Mouse (Mus musculus): ENCODE data around the gene Slk. TPM values are rescaled to one million over a fixed set of nuclear protein-coding genes. Genes with fewer than 3 reads are reported as not detected.

Slk gene
- polyA plus RNA-seq (2014; fragmentation: Nextera tagmentation; extraction: Ambion mirVana) = 16.3 and 18.3 TPM in 2 replicates

DNA sequence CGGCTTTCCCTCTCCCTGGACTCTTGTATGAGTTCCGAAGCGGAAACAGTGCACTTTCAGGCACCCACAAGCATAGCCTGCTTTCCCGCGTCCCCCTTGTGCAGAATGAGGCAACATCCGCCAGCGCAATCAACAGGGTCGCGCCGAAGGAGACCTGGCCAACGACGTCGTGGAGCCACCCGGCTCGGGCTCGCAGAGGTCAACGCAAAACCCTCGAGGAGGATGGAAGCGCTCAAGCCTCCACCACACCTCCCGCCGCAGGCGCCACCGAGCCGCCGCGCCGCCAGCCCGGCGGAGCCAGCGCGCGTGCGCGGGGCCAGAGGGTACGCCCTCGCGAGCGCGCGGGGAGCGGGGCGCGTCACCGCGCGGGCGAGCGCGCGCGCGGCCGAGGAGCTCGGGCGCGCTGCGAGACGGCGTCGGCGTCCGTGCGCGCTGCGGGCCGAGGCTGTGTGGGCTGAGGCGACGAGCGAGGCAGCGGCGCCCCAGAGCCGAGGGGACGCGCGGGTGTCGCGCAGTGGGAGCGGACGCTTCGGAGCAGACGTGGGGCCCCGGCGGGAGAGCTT, at the start of gene Slk:
Gene Slk (plus strand): TSS at position 454 of the 563 bp plus-strand sequence.
- Histone ChIP-seq H3K36me3 (ENCODE audit: control insufficient read depth, insufficient read depth, low read length) (no peaks in the 10 kb centered on the region), H3K9ac (ENCODE audit: low read depth, low read length) (peak within 1 kb of the TSS; percentile 94), H3K4me2 (ENCODE audit: low read depth, low read length) (peak within 1 kb of the TSS; percentile 85), H3K4me1 (ENCODE audit: control insufficient read depth, insufficient read depth, low read length) (peaks cover 18% of the 10 kb centered on the region), H3K4me3 (ENCODE audit: low read depth, low read length) (peak within 1 kb of the TSS; percentile 78), H3K9me3 (ENCODE audit: control insufficient read depth, low read length) (no peaks in the 10 kb centered on the region), H3K27me3 (replicated peaks; ENCODE audit: control insufficient read depth, insufficient read depth, low read length) (no peaks in the 10 kb centered on the region), H3K27ac (replicated peaks; ENCODE audit: low read depth, low read length) (peak within 1 kb of the TSS; percentile 94)
- DNase-seq (ENCODE audit: low spot score) (peak; percentile 91), ATAC-seq (ENCODE audit: low read depth) (peak; percentile 93)
- 0% methylated on average over 17 of the region's 83 CpGs for WGBS

DNA sequence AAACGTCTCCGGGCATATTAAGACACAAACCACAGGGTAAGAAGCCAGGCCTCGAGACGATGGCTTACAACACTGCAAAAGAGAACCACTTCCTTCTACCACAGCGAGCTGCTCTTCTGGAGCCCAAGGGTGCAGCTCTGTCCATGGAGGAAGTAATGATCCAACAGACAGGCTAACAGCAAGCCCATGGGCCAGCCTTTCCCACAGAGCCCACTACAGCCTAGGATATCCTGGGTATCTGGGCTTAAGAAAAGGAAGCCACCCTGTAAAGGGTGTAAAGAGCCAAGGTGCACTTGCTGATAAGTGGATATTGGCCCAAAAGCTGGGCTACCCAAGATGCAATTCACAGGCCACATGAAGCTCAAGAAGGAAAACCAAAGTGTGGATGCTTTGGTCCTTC, 48.2 kb upstream of the Slk start:
- peaks cover 16% of the 10 kb centered on the region for H3K4me1 ChIP-seq (ENCODE audit: control insufficient read depth, insufficient read depth, low read length)
- ATAC-seq (ENCODE audit: low read depth) (no peak), DNase-seq (ENCODE audit: low spot score) (no peak)
- H3K36me3 ChIP-seq (ENCODE audit: control insufficient read depth, insufficient read depth, low read length) = peaks cover 26% of the 10 kb centered on the region
- H3K9ac ChIP-seq (ENCODE audit: low read depth, low read length) = 0 out of 2 replicates have a peak overlapping the region, but pooled peaks have one; percentile 19
- no peak overlapping the region for H3K4me2 ChIP-seq (ENCODE audit: low read depth, low read length)
- 65% methylated on average over 5 of the region's 5 CpGs for WGBS
- H3K4me3 ChIP-seq (ENCODE audit: low read depth, low read length) = no peak overlapping the region
- no peaks in the 10 kb centered on the region for H3K27me3 ChIP-seq (replicated peaks; ENCODE audit: control insufficient read depth, insufficient read depth, low read length)
- H3K27ac ChIP-seq (replicated peaks; ENCODE audit: low read depth, low read length) = no peak overlapping the region; the same call in 1 of the 2 replicates
- peaks cover 5% of the 10 kb centered on the region; the same call in 1 of the 2 replicates for H3K9me3 ChIP-seq (ENCODE audit: control insufficient read depth, low read length)

DNA sequence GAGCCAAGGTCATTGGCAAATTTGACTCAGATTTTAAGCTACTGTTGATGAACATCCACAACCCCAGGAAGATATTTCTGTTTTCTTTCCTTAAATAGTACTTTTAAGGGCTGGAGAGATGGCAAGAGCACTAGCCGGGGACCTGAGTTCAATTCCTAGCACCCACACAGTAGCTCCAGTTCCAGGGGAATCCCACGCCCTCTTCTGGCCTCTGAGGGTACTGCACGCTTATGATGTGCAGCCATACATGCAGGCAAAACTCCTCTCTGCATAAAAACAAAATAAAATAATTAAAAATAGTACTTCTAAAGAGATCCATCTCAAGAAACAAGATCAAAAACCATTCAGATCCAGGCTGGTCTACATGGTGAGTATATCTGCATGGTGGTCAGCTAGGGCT, 47.0 kb upstream of the Slk start:
- peaks cover 5% of the 10 kb centered on the region; the same call in 1 of the 2 replicates for H3K9me3 ChIP-seq (ENCODE audit: control insufficient read depth, low read length)
- ATAC-seq (ENCODE audit: low read depth) = no peak
- DNase-seq (ENCODE audit: low spot score) = no peak
- WGBS = 85% methylated on average over 3 of the region's 3 CpGs
- H3K4me1 ChIP-seq (ENCODE audit: control insufficient read depth, insufficient read depth, low read length) = peaks cover 19% of the 10 kb centered on the region
- no peaks in the 10 kb centered on the region for H3K27me3 ChIP-seq (replicated peaks; ENCODE audit: control insufficient read depth, insufficient read depth, low read length)
- no peak overlapping the region for H3K4me3 ChIP-seq (ENCODE audit: low read depth, low read length)
- no peak overlapping the region for H3K9ac ChIP-seq (ENCODE audit: low read depth, low read length)
- no peak overlapping the region for H3K4me2 ChIP-seq (ENCODE audit: low read depth, low read length)
- peaks cover 25% of the 10 kb centered on the region for H3K36me3 ChIP-seq (ENCODE audit: control insufficient read depth, insufficient read depth, low read length)
- H3K27ac ChIP-seq (replicated peaks; ENCODE audit: low read depth, low read length) = no peak overlapping the region

DNA sequence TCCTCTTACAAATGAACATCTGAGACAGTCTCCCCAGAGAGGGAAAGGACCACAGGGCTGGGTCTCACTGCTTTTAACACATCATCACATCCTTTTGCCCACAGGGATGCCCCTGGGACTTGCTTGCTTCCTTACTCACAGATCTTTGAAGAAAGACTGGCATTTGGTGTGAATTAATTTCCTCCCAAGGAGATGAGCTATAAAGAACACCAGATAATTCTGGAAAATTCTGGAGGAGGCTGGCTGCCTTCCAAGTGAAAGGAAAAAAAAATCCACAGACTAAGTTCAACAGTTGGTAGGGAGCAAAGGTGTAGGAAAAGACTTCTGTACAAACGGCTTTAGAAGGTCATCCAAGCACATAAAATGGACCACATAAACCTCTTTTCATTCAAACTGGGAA, 45.3 kb upstream of the Slk start:
- Histone ChIP-seq H3K27ac (replicated peaks; ENCODE audit: low read depth, low read length) (no peak overlapping the region), H3K36me3 (ENCODE audit: control insufficient read depth, insufficient read depth, low read length) (peaks cover 21% of the 10 kb centered on the region; the same call in 1 of the 2 replicates), H3K9ac (ENCODE audit: low read depth, low read length) (no peak overlapping the region), H3K4me3 (ENCODE audit: low read depth, low read length) (no peak overlapping the region), H3K9me3 (ENCODE audit: control insufficient read depth, low read length) (peaks cover 5% of the 10 kb centered on the region; the same call in 1 of the 2 replicates), H3K4me1 (ENCODE audit: control insufficient read depth, insufficient read depth, low read length) (peaks cover 33% of the 10 kb centered on the region), H3K27me3 (replicated peaks; ENCODE audit: control insufficient read depth, insufficient read depth, low read length) (no peaks in the 10 kb centered on the region), H3K4me2 (ENCODE audit: low read depth, low read length) (no peak overlapping the region)
- ATAC-seq (ENCODE audit: low read depth) (no peak), DNase-seq (ENCODE audit: low spot score) (no peak)
- 73% methylated on average over 1 of the region's 1 CpGs for WGBS

DNA sequence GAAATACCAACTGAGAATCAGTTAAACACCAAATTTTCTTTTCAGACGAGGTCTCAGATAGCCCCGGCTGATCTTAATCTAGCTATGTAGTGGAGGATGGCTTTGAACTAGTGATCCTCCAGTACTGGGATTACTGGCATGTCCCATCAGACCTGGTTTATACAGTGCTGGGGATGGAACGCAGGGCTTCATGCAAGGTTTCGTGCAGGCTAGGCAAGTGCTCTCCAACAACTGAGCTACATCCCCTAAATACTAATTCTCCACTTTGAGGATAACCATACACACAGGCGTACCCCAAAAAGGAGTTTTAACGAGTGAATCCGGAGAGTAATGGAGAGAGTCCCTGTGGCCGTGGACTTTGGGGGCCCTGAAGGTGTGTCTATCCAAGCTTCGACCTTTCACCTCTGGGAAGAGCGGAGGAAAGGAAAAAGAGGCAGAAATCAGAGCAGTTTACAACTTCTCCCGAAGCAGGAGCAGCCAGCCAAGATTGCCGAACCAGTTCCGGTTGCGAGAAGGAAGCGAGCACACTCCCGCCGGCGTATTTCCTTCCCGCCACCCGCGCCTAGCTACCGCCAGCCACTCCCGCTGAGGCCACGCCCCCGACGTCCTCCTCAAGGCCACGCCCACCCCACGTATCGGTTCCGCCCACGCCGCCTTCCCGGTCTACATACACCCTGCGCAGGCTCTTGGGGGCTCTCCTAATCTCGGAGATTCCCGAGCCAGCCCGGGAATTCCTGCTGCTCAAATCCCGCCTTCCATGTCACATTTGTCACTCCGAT, 42.8 kb upstream of the Slk start:
- Histone ChIP-seq H3K4me1 (ENCODE audit: control insufficient read depth, insufficient read depth, low read length) (peaks cover 33% of the 10 kb centered on the region), H3K36me3 (ENCODE audit: control insufficient read depth, insufficient read depth, low read length) (peaks cover 21% of the 10 kb centered on the region; the same call in 1 of the 2 replicates), H3K9me3 (ENCODE audit: control insufficient read depth, low read length) (peaks cover 5% of the 10 kb centered on the region; the same call in 1 of the 2 replicates), H3K4me2 (ENCODE audit: low read depth, low read length) (peak overlapping the region; percentile 74), H3K4me3 (ENCODE audit: low read depth, low read length) (peak overlapping the region; percentile 50), H3K27ac (replicated peaks; ENCODE audit: low read depth, low read length) (peak overlapping the region; percentile 88), H3K9ac (ENCODE audit: low read depth, low read length) (peak overlapping the region; percentile 67), H3K27me3 (replicated peaks; ENCODE audit: control insufficient read depth, insufficient read depth, low read length) (no peaks in the 10 kb centered on the region)
- DNase-seq (ENCODE audit: low spot score) (peak; percentile 99), ATAC-seq (ENCODE audit: low read depth) (peak; percentile 97)
- WGBS = 6% methylated on average over 29 of the region's 39 CpGs

DNA sequence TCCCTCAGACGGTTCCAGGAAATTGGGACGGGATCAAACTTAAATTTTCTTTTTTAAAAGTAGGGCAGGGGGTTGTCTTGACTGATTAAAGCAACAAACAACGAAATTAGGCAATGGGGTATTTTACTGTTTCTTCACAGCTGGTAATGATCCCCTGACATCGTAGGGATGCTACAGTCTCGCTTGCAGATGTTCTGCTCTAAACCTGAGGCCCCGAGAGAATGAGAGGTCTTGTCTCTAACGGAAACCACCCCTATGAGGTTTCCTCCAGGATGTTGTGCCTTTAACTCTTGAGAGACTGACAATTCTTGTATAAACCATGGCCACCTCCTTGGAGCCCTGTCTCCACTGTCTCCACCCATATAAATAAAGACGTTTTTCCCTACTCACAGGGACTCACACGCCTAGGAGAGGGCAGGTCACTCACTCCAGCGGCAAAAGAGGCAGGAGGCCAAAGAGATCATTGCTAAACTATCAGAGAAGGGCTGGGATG, 42.1 kb upstream of the Slk start, which contains the start of gene Stn1:
Gene Stn1 (minus strand): TSS at position 208 of the 493 bp plus-strand sequence.
- Histone ChIP-seq H3K9ac (ENCODE audit: low read depth, low read length) (peak within 1 kb of the TSS; percentile 67), H3K4me2 (ENCODE audit: low read depth, low read length) (peak within 1 kb of the TSS; percentile 74), H3K36me3 (ENCODE audit: control insufficient read depth, insufficient read depth, low read length) (peaks cover 20% of the 10 kb centered on the region; the same call in 1 of the 2 replicates), H3K27ac (replicated peaks; ENCODE audit: low read depth, low read length) (peak within 1 kb of the TSS; percentile 88), H3K9me3 (ENCODE audit: control insufficient read depth, low read length) (peaks cover 5% of the 10 kb centered on the region; the same call in 1 of the 2 replicates), H3K27me3 (replicated peaks; ENCODE audit: control insufficient read depth, insufficient read depth, low read length) (no peaks in the 10 kb centered on the region), H3K4me1 (ENCODE audit: control insufficient read depth, insufficient read depth, low read length) (peaks cover 33% of the 10 kb centered on the region), H3K4me3 (ENCODE audit: low read depth, low read length) (peak within 1 kb of the TSS; percentile 50)
- 3% methylated on average over 10 of the region's 10 CpGs for WGBS
- ATAC-seq (ENCODE audit: low read depth) (peak; percentile 21), DNase-seq (ENCODE audit: low spot score) (peak; percentile 63)

DNA sequence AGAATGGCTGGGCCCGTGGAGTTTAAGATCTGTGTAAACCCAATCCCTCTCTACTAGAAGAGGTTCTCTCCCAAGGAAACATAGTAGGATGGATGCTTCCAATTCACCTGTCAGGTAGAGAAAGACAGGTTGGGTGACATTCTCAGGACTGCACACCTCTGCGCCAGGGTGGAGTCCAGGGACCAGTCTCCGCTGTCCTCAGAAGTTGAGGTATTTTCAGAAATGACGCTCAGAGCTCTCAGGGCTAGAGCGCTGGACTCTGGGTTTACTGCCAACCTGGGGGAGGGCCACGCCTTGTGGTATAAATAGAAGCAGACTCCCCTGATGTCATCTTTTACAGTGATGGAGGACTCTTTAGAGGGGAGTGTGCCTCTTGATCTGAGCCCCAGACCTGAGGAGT, 41.6 kb upstream of the Slk start:
- peak overlapping the region; percentile 74 for H3K4me2 ChIP-seq (ENCODE audit: low read depth, low read length)
- H3K36me3 ChIP-seq (ENCODE audit: control insufficient read depth, insufficient read depth, low read length) = peaks cover 15% of the 10 kb centered on the region; the same call in 1 of the 2 replicates
- H3K27me3 ChIP-seq (replicated peaks; ENCODE audit: control insufficient read depth, insufficient read depth, low read length) = no peaks in the 10 kb centered on the region
- peak overlapping the region; percentile 67; the same call in 1 of the 2 replicates for H3K9ac ChIP-seq (ENCODE audit: low read depth, low read length)
- peak overlapping the region; percentile 88 for H3K27ac ChIP-seq (replicated peaks; ENCODE audit: low read depth, low read length)
- no peak for ATAC-seq (ENCODE audit: low read depth)
- H3K4me1 ChIP-seq (ENCODE audit: control insufficient read depth, insufficient read depth, low read length) = peaks cover 33% of the 10 kb centered on the region
- 75% methylated on average over 6 of the region's 6 CpGs for WGBS
- no peaks in the 10 kb centered on the region for H3K9me3 ChIP-seq (ENCODE audit: control insufficient read depth, low read length)
- H3K4me3 ChIP-seq (ENCODE audit: low read depth, low read length) = no peak overlapping the region
- DNase-seq (ENCODE audit: low spot score) = peak; percentile 27

DNA sequence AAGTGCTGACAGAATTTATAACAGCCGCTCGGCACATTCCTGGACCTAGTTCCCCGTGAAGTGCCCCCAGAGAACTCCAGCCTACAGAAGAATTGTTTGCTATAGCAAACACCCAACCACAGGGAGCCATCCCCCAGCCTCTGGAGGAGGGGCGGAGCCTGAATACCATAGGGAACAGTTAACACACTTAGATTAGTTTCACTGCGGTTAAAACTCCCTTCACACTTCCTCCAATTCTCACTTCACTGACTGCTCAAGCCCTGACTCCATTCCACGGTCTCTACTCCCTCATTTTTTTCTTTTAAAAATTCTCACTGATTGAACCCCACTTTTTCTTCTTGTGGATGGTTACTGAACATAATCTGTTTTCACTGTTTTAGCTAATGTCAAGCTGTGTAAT, 40.7 kb upstream of the Slk start:
- peak; percentile 67 for DNase-seq (ENCODE audit: low spot score)
- peaks cover 33% of the 10 kb centered on the region for H3K4me1 ChIP-seq (ENCODE audit: control insufficient read depth, insufficient read depth, low read length)
- H3K9me3 ChIP-seq (ENCODE audit: control insufficient read depth, low read length) = no peaks in the 10 kb centered on the region
- no peak overlapping the region for H3K4me2 ChIP-seq (ENCODE audit: low read depth, low read length)
- no peaks in the 10 kb centered on the region for H3K27me3 ChIP-seq (replicated peaks; ENCODE audit: control insufficient read depth, insufficient read depth, low read length)
- 0 out of 2 replicates have a peak, but pooled peaks cover 5% of the 10 kb centered on the region for H3K36me3 ChIP-seq (ENCODE audit: control insufficient read depth, insufficient read depth, low read length)
- H3K27ac ChIP-seq (replicated peaks; ENCODE audit: low read depth, low read length) = 0 out of 2 replicates have a peak overlapping the region, but pooled peaks have one; percentile 21
- no peak overlapping the region for H3K4me3 ChIP-seq (ENCODE audit: low read depth, low read length)
- ATAC-seq (ENCODE audit: low read depth) = 0 out of 2 replicates have a peak, but pooled peaks have one; percentile 10
- no peak overlapping the region for H3K9ac ChIP-seq (ENCODE audit: low read depth, low read length)
- WGBS = 11% methylated on average over 6 of the region's 6 CpGs
